Mouse (Mus musculus): ENCODE data around the gene Gphb5.

- TF ChIP-seq CTCF (IDR thresholded peaks at IDR 0.05; ENCODE audit: low read depth) (no peak), EP300 (IDR thresholded peaks at IDR 0.05; ENCODE audit: low read depth) (no peak)
Measured at GRCm38 (mm10) chr12:75364416-75364815, 52.2 kb downstream of the Gphb5 start.

All from heart, postnatal 0 days (tissue).